Mouse (Mus musculus) testis, adult 2 months (tissue): ENCODE measurements around the gene A830031A19Rik.

Source experiments
- CTCF ChIP-seq: fragments of 200-500 bp; IDR thresholded peaks from 2 replicates; pipeline ENCODE4 v1.5.1; 2012; ENCODE audit warnings: low read depth, mild to moderate bottlenecking, inconsistent platforms, low read length, moderate library complexity; ENCODE audit not compliant: control insufficient read depth, insufficient read depth, insufficient replicate concordance
- POLR2A ChIP-seq: fragments of 200-500 bp; IDR thresholded peaks from 2 replicates; pipeline ENCODE4 v1.6.1; 2012; ENCODE audit warnings: low read depth, mild to moderate bottlenecking, inconsistent platforms, low read length, moderate library complexity; ENCODE audit not compliant: control insufficient read depth

DNA sequence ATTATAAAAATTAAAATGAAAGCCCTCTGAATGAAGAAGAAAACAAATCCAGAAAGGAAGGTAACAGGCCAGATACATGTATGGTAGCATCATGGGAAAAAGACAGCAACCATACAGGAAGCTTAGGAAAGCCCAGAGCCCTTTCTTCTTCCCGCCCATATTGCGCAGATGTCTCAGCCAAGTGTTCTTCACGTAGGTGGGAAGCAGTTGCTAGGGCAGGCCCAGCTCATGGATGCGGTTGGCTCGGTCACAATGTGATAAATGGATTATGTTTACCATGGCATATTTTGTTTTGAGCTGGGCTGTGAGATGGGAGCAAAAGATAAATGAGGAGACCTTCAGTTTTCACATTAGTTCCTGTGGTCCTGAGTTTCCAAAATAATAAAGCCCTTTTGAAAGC is 32.6 kb upstream of the A830031A19Rik start:
- TF ChIP-seq POLR2A (no peak), CTCF (no peak)
